Mouse (Mus musculus) ES-Bruce4 (cell line): ENCODE measurements around the gene Pigv. TPM values are rescaled to one million over a fixed set of nuclear protein-coding genes. Genes with fewer than 3 reads are reported as not detected.

Experiments used
- H3K27ac ChIP-seq: 2 replicates; pipeline ENCODE4 v1.5.1; 2012; ENCODE audit warnings: low read length, inconsistent platforms; ENCODE audit not compliant: insufficient read depth
- H3K27me3 ChIP-seq: 2 replicates; pipeline ENCODE4 v1.6.1; 2012; ENCODE audit warnings: mild to moderate bottlenecking, low read length, inconsistent platforms; ENCODE audit not compliant: control insufficient read depth, poor library complexity, insufficient read depth, severe bottlenecking
- H3K36me3 ChIP-seq: 2 replicates; pipeline ENCODE4 v1.6.1; 2012; ENCODE audit warnings: inconsistent platforms, mild to moderate bottlenecking, low read length, moderate library complexity; ENCODE audit not compliant: control insufficient read depth, poor library complexity, insufficient read depth, severe bottlenecking
- H3K4me1 ChIP-seq: one replicate; pipeline ENCODE4 v1.8.1; 2011; ENCODE audit warnings: low read length; ENCODE audit not compliant: control insufficient read depth, insufficient read depth
- H3K4me3 ChIP-seq: 2 replicates; pipeline ENCODE4 v1.5.1; 2011; ENCODE audit warnings: low read depth, mild to moderate bottlenecking, low read length
- H3K9ac ChIP-seq: 2 replicates; pipeline ENCODE4 v1.6.1; 2012; ENCODE audit warnings: low read depth, mild to moderate bottlenecking, inconsistent platforms; ENCODE audit not compliant: poor library complexity, severe bottlenecking
- H3K9me3 ChIP-seq: replicated peaks from 2 replicates; pipeline ENCODE4 v1.6.1; 2012; ENCODE audit warnings: mild to moderate bottlenecking, low read length, inconsistent platforms; ENCODE audit not compliant: control insufficient read depth, poor library complexity, insufficient read depth, severe bottlenecking
- CTCF ChIP-seq: IDR thresholded peaks from one replicate; pipeline ENCODE4 v1.8.1; 2011; ENCODE audit warnings: low read depth, low read length
- EP300 ChIP-seq: IDR thresholded peaks from 2 replicates; pipeline ENCODE4 v1.6.1; 2011; ENCODE audit warnings: low read depth, low read length; ENCODE audit not compliant: insufficient read depth
- POLR2A ChIP-seq: IDR thresholded peaks from one replicate; pipeline ENCODE4 v1.8.1; 2011; ENCODE audit warnings: low read length; ENCODE audit not compliant: insufficient read depth
- polyA plus RNA-seq: library from polyadenylated mRNA; stranded (reverse); fragments of >200 nt; gene quantifications from 2 replicates; pipeline ENCODE4 v1.2.4, GENCODE M21; 2011; ENCODE audit warnings: low read depth; ENCODE audit not compliant: missing spikeins, insufficient read depth, insufficient read length

Pigv gene
- polyA plus RNA-seq, 1 experiment, result 15.2 TPM

GRCm38 (mm10) chr4:133631071-133631768 is 41.2 kb downstream of the Pigv start:
- Histone ChIP-seq H3K4me1 (peaks cover 11% of the 10 kb centered on the region), H3K27me3 (no peaks in the 10 kb centered on the region), H3K36me3 (no peaks in the 10 kb centered on the region), H3K9me3 (no peaks in the 10 kb centered on the region), H3K4me3 (no peak overlapping the region), H3K27ac (no peak overlapping the region), H3K9ac (no peak overlapping the region)
- no peak for TF ChIP-seq POLR2A
- TF ChIP-seq EP300, result no peak
- no peak for TF ChIP-seq CTCF

DNA sequence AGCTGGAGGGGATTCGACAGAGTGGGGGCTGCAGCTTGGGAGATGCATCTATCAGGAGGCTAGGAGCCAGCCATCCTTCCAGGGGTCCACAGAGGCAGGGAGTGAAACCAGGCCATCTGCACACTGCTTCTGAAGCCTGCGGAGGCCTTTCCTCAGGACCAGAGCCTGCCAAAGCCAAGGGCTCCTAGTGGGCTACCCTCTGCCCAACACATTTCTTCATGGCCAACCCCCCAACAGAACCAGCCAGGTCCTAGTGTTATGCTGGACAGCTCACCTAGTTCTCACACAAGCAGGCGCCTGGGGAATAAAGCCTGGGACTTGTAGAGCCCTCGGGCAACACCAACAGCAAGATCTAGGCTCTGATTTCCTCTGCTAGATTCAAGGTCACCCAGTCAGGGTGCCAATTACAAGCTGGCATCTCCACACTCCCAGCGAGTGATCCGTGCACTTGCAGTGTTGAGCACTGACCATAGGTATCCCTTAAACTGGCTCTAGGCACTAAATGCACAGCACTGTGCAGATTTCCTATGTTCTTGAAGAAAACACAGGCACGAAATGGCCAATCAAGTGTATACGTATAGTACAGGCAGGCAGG is 42.0 kb downstream of the Pigv start:
- Histone ChIP-seq H3K4me3 (no peak overlapping the region), H3K27ac (no peak overlapping the region), H3K36me3 (no peaks in the 10 kb centered on the region), H3K4me1 (peaks cover 11% of the 10 kb centered on the region), H3K27me3 (no peaks in the 10 kb centered on the region), H3K9me3 (no peaks in the 10 kb centered on the region), H3K9ac (no peak overlapping the region)
- TF ChIP-seq EP300 (no peak), CTCF (no peak), POLR2A (no peak)

DNA sequence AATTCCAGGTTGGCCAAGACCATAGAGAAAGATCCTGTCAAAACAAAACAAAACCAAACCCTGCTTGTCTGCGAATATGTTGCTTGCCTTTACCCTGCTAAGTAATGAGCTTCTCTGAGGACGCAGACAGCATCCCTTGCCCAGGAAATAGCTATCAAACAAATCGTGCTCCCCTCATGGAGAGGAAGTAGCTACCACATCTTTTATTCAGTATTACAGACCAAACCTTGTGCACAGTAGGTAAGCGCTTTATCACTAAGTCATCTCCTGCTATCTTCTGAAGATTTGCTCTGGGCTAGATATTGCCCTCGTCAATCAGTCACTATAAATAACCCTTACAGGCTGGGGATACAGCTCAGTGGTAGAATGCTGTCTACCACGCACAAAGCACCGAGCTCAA is 43.3 kb downstream of the Pigv start:
- H3K36me3 ChIP-seq, result 0 out of 2 replicates have a peak, but pooled peaks cover 3% of the 10 kb centered on the region
- no peaks in the 10 kb centered on the region for H3K9me3 ChIP-seq
- no peak overlapping the region for H3K27ac ChIP-seq
- peaks cover 15% of the 10 kb centered on the region for H3K4me1 ChIP-seq
- no peak overlapping the region for H3K9ac ChIP-seq
- no peak overlapping the region for H3K4me3 ChIP-seq
- TF ChIP-seq POLR2A (no peak), EP300 (no peak), CTCF (no peak)
- H3K27me3 ChIP-seq, result no peaks in the 10 kb centered on the region

DNA sequence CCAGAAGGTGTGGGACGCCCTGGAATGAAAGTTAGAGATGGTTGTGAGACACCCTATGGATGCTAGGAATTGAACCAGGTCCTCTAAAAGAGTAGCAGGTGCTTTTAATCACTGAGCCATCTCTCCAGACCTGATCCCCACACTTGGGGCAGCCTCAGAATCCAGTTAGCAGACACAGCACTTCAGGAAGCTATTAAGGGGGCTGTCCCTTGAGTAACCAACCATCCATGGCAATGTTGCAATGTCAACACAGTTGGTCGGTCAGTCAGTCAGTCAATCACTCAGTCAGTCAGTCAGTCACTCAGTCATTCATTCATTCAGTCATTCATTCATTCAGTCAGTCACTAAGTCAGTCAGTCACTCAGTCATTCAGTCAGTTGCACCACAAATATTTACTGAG is 43.9 kb downstream of the Pigv start:
- H3K36me3 ChIP-seq, result 0 out of 2 replicates have a peak, but pooled peaks cover 3% of the 10 kb centered on the region
- no peak overlapping the region for H3K9ac ChIP-seq
- no peak overlapping the region for H3K27ac ChIP-seq
- peaks cover 17% of the 10 kb centered on the region for H3K4me1 ChIP-seq
- H3K9me3 ChIP-seq, result no peaks in the 10 kb centered on the region
- no peak overlapping the region for H3K4me3 ChIP-seq
- TF ChIP-seq POLR2A (no peak), CTCF (no peak), EP300 (no peak)
- no peaks in the 10 kb centered on the region for H3K27me3 ChIP-seq

DNA sequence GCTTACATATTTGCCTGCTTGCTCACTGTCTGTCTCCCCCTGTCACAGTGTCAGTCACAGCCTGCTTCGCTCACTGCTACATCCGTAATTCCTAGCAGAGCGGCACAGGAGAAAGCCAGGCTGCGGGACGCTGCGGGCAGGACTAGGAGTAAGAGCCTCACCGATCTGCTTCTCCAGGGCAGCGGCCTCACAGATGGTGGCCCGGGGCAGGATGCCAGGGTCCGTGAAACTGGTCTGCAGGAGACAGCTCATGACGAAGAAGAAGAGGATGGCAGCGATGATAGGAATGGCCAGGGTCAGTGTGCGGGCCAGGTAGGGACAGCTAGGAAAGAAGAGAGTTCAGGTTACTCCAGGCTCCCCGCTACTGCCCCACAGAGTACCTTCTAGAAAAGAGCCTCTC is 45.4 kb downstream of the Pigv start:
- Histone ChIP-seq H3K4me1 (peaks cover 20% of the 10 kb centered on the region), H3K27me3 (no peaks in the 10 kb centered on the region), H3K27ac (peak overlapping the region; percentile 65; the same call in 1 of the 2 replicates), H3K4me3 (peak overlapping the region; percentile 25; the same call in 1 of the 2 replicates), H3K36me3 (0 out of 2 replicates have a peak, but pooled peaks cover 3% of the 10 kb centered on the region), H3K9ac (no peak overlapping the region; the same call in 1 of the 2 replicates), H3K9me3 (no peaks in the 10 kb centered on the region)
- no peak for TF ChIP-seq CTCF
- TF ChIP-seq POLR2A, result no peak

DNA sequence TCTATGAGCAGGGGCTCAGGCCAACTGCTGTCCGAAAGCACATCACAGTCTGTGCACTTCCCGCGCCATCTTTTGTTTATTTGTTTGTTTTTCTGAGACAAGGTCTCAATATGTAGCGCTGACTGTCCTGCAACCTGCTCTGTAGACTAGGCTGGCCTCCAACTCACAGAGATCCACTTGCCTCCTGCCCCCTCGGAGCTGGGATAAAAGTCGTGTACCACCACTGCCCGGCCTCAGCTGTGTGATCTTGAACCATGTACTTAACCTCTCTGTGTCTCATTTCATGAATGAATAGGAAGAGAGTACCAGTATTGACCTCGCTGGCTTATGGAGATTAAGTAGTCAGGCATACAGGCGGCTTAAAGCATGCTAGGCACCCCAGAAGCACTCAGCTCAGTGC is 45.8 kb downstream of the Pigv start:
- Histone ChIP-seq H3K27me3 (no peaks in the 10 kb centered on the region), H3K4me3 (no peak overlapping the region; the same call in 1 of the 2 replicates), H3K4me1 (peaks cover 20% of the 10 kb centered on the region), H3K27ac (peak overlapping the region; percentile 65; the same call in 1 of the 2 replicates), H3K9me3 (no peaks in the 10 kb centered on the region), H3K36me3 (0 out of 2 replicates have a peak, but pooled peaks cover 3% of the 10 kb centered on the region), H3K9ac (no peak overlapping the region; the same call in 1 of the 2 replicates)
- TF ChIP-seq POLR2A (no peak), CTCF (no peak), EP300 (no peak)
